ENCODE assay signal across 8 mouse cellular contexts in genomic region chr3:88719098-88719497, GRCm38 (mm10). TPM values are rescaled to one million over a fixed set of nuclear protein-coding genes. Genes with fewer than 3 reads are reported as not detected.
DNase-seq lines count a peak whose midpoint lies in the region; TF ChIP-seq lines count a peak whose summit lies in the region.

No protein-coding gene starts in this region.

- peaks cover 19% of the 10 kb centered on the region for H3K36me3 ChIP-seq in C2C12 (ENCODE audit: control insufficient read depth, insufficient read depth)

- peaks cover 11% of the 10 kb centered on the region for H3K79me2 ChIP-seq in C2C12 (ENCODE audit: control insufficient read depth, insufficient read depth)

- H3K79me3 ChIP-seq in C2C12 (ENCODE audit: low read depth): peaks cover 4% of the 10 kb centered on the region

- no peak overlapping the region for H3K4me3 ChIP-seq in C2C12 (ENCODE audit: insufficient read depth, poor library complexity, severe bottlenecking)

- no peak overlapping the region for H3ac ChIP-seq in C2C12 (ENCODE audit: control insufficient read depth, insufficient read length, low read depth)

- no peaks in the 10 kb centered on the region for H3K27me3 ChIP-seq in C2C12 (ENCODE audit: control insufficient read depth, insufficient read depth, insufficient read length)

- DNase-seq in cerebellum, adult 11-12 months: peak; percentile 28
- DNase-seq in cerebellum, adult 8-10 months: no peak
- DNase-seq in heart, adult 11 months: peak; percentile 99
- peak; percentile 73 to 86 for DNase-seq in kidney, postnatal 25 days
- peak; percentile 38 for DNase-seq in ovary, postnatal 36 days (ENCODE audit: low spot score)
- no peak for DNase-seq in thymus, postnatal 36 days
- DNase-seq in thymus, postnatal 0 days (ENCODE audit: low spot score): no peak

- no peak for TF ChIP-seq CTCF in C2C12 (IDR thresholded peaks at IDR 0.05; ENCODE audit: control insufficient read depth, insufficient read depth, insufficient read length)

TF ChIP-seq in C2C12, 6 proteins besides CTCF, POLR2A, EP300 and RAD21:
- TF ChIP-seq USF1 (IDR thresholded peaks at IDR 0.05; ENCODE audit: low read depth) (peak; percentile 6), MAX (IDR thresholded peaks at IDR 0.05) (no peak), FOSL1 (IDR thresholded peaks at IDR 0.05; ENCODE audit: insufficient read depth, low read length, poor library complexity, severe bottlenecking) (no peak)

RNA-seq across cellular contexts. Expression of gene Rit1, which starts 2.5 kb away (rescaled TPM):
- polyA plus RNA-seq in C2C12 (2012; fragmentation: generic; extraction: Trizol): 42.5 TPM
- 55.5 and 55.6 TPM in 2 replicates for polyA plus RNA-seq in thymus, postnatal 0 days (2015; fragmentation: Nextera tagmentation; extraction: Ambion mirVana)

RNA-seq across cellular contexts. Expression of gene Khdc4, which starts 33.5 kb away (rescaled TPM):
- 14.4 TPM for polyA plus RNA-seq in C2C12 (2012; fragmentation: generic; extraction: Trizol)
- 69.4 and 75.2 TPM in 2 replicates for polyA plus RNA-seq in thymus, postnatal 0 days (2015; fragmentation: Nextera tagmentation; extraction: Ambion mirVana)

RNA-seq across cellular contexts. Expression of gene Syt11, which starts 55.9 kb away (rescaled TPM):
- polyA plus RNA-seq in C2C12 (2012; fragmentation: generic; extraction: Trizol): 6.1 TPM
- polyA plus RNA-seq in thymus, postnatal 0 days (2015; fragmentation: Nextera tagmentation; extraction: Ambion mirVana): 1.7 TPM in 2 replicates

Comparison
In these comparisons a context has a peak if more than half of its experiments do, and no peak if none do; other contexts are left out.
1. DNase-seq: peak in cerebellum, adult 11-12 months (single experiment), heart, adult 11 months (single experiment), kidney, postnatal 25 days (2 of 2) and ovary, postnatal 36 days (single experiment); none in cerebellum, adult 8-10 months (single experiment), thymus, postnatal 36 days (0 of 2) and thymus, postnatal 0 days (single experiment).